Mouse (Mus musculus): ENCODE measurements at regions not wholly inside any gene's neighbourhood (a gene's known extent, or its start where the extent isn't known, plus 50 kb on each side); places are given as distances from the start of the nearest gene placed in this dataset.

DNA sequence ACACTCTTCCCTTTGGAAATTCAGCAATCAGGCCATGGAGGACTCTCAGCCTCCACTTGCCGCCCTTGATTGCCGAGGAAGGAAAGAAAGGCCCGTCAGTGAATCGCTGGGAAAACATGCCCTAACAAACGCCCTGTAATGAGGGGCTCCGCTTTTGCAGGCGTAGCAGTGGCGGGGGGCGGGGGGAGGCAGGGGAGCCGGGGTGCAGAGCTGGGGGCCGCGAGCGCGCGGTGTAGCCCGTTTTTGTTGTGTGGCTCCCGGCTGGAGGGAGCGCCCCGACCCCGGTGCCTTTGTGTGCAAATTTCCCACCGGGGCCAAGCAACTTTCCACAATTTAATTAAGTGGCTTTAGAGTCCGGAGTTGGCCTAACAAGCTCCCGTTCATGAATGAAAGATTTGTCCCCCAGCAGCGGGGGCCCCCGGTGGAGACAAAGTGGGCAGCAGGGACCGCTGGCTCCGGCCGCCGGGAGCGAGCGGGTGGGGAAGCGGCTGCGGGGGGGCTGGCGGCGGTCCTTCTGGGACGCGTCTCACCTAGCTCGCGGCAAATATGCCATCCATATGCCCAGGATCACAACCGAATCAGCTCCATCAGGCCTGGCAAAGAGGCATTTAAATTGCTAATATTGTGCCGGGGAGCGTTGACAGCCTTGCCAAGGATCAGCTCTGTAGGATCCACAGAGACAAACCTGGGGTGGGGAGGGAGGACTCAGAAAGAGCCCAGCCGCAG, 333.0 kb downstream of the 3100002H09Rik start:
- Histone ChIP-seq H3K27me3 (ENCODE audit: insufficient read depth, low read length) (no peaks in the 10 kb centered on the region; the same call in 1 of the 2 replicates), H3K36me3 (ENCODE audit: insufficient read depth) (no peaks in the 10 kb centered on the region), H3K27ac (ENCODE audit: low read depth, low read length) (peak overlapping the region; percentile 70), H3K9me3 (ENCODE audit: low read length) (no peaks in the 10 kb centered on the region), H3K9ac (peak overlapping the region; percentile 56), H3K4me2 (ENCODE audit: low read depth) (peak overlapping the region; percentile 81), H3K4me1 (ENCODE audit: insufficient read depth) (peaks cover 21% of the 10 kb centered on the region; the same call in 1 of the 2 replicates), H3K4me3 (ENCODE audit: low read depth, low read length) (peak overlapping the region; percentile 32)
- ATAC-seq (peak; percentile 58), DNase-seq (peak; percentile 65)
- TF ChIP-seq CTCF (IDR thresholded peaks at IDR 0.05; ENCODE audit: low read depth): no peak
- WGBS: under 1% methylated on average over 43 of the region's 43 CpGs

DNA sequence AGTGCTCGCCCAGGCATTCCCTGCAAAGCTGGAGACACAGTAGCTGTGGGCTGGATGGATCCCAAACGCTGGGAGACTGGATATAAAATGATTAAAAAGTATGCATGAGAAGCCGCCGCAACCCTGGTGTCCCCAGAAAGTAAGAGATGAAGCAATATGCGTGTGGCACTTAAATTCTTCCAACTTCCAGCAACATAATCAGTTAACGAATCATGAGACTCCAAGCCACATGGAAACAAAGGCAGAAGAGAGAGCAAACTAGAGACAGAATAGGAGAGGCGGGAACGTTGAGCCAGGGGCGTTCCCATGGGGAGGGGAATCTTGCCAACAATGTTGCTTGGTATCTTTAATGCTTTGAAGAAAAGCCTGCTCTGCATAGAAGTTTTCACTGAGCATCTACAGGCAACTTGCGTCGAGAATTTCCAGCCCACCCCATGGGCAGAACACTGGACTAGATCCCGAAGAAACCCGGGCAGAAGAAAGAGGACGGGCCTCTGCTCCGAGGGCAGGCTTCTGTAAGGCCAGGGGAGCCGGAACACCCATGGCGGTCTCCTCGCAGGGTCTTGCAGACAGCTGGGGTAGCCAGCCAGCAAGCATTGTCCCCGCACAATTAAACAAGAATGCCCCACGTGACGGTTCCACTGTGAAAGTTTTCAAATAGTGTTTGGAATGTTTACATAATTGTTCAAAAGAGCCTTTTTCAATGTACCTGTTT, 333.7 kb downstream of the 3100002H09Rik start:
- TF ChIP-seq CTCF (IDR thresholded peaks at IDR 0.05; ENCODE audit: low read depth): no peak
- H3K4me2 ChIP-seq (ENCODE audit: low read depth): peak overlapping the region; percentile 81
- WGBS: 2% methylated on average over 21 of the region's 21 CpGs
- DNase-seq (peak; percentile 80), ATAC-seq (peak; percentile 71)
- no peaks in the 10 kb centered on the region for H3K36me3 ChIP-seq (ENCODE audit: insufficient read depth)
- H3K27ac ChIP-seq (ENCODE audit: low read depth, low read length): 0 out of 2 replicates have a peak overlapping the region, but pooled peaks have one; percentile 70
- H3K27me3 ChIP-seq (ENCODE audit: insufficient read depth, low read length): no peaks in the 10 kb centered on the region; the same call in none of the 2 replicates
- peak overlapping the region; percentile 56; the same call in 1 of the 2 replicates for H3K9ac ChIP-seq
- peaks cover 21% of the 10 kb centered on the region; the same call in 1 of the 2 replicates for H3K4me1 ChIP-seq (ENCODE audit: insufficient read depth)
- H3K9me3 ChIP-seq (ENCODE audit: low read length): no peaks in the 10 kb centered on the region
- peak overlapping the region; percentile 32 for H3K4me3 ChIP-seq (ENCODE audit: low read depth, low read length)

DNA sequence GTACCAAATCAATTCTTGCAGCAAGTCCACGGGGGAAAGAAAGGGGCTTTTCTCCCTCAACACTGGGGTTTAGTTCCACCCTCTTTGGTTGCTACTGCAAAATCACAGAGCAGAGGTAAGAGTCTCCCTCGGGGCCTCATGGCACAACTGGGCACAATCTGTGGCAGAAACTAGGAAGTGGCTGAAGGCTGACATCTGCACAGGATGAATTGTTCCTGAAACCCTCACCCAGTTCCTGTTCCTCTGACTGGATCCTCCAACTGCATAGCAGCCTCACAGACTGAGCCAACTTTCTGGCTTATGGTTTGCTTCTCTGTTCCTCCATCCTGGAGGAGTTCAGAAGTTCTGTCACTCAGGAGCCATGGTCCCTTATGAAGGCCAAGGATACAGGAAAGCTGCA, 338.6 kb downstream of the 3100002H09Rik start:
- no peak overlapping the region for H3K4me2 ChIP-seq (ENCODE audit: low read depth)
- no peaks in the 10 kb centered on the region for H3K9me3 ChIP-seq (ENCODE audit: low read length)
- no peak overlapping the region for H3K9ac ChIP-seq
- no peak for DNase-seq
- ATAC-seq: no peak
- H3K27ac ChIP-seq (ENCODE audit: low read depth, low read length): no peak overlapping the region
- peaks cover 5% of the 10 kb centered on the region; the same call in 1 of the 2 replicates for H3K4me1 ChIP-seq (ENCODE audit: insufficient read depth)
- H3K27me3 ChIP-seq (ENCODE audit: insufficient read depth, low read length): peaks cover 4% of the 10 kb centered on the region
- TF ChIP-seq CTCF (IDR thresholded peaks at IDR 0.05; ENCODE audit: low read depth): no peak
- no peaks in the 10 kb centered on the region for H3K36me3 ChIP-seq (ENCODE audit: insufficient read depth)
- H3K4me3 ChIP-seq (ENCODE audit: low read depth, low read length): no peak overlapping the region
- 85% methylated on average over 2 of the region's 2 CpGs for WGBS

DNA sequence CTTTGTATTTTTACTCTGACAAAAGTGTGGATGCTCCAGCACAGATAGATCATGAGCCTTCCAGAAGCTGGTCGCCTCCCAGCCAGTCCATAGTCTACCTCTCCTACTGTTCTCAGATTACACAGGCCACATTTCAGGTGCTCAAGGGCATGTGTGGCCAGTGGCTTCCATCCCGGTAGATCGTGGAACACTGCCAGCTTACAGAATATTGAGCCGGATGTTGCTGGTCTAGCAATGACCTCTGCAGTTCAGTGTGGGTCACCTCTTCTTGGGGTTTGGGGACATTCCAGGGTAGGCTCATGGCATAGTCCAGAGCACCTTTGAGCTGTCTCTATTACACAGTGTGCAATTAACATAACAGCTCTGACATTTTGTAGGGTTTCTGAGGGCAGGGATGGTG, 342.2 kb downstream of the 3100002H09Rik start:
- no peak overlapping the region for H3K4me2 ChIP-seq (ENCODE audit: low read depth)
- H3K36me3 ChIP-seq (ENCODE audit: insufficient read depth): no peaks in the 10 kb centered on the region
- no peak for TF ChIP-seq CTCF (IDR thresholded peaks at IDR 0.05; ENCODE audit: low read depth)
- peaks cover 4% of the 10 kb centered on the region for H3K27me3 ChIP-seq (ENCODE audit: insufficient read depth, low read length)
- 81% methylated on average over 4 of the region's 4 CpGs for WGBS
- DNase-seq (no peak), ATAC-seq (no peak)
- H3K4me1 ChIP-seq (ENCODE audit: insufficient read depth): peaks cover 5% of the 10 kb centered on the region; the same call in 1 of the 2 replicates
- H3K27ac ChIP-seq (ENCODE audit: low read depth, low read length): no peak overlapping the region
- no peak overlapping the region for H3K9ac ChIP-seq
- no peaks in the 10 kb centered on the region for H3K9me3 ChIP-seq (ENCODE audit: low read length)
- H3K4me3 ChIP-seq (ENCODE audit: low read depth, low read length): no peak overlapping the region

DNA sequence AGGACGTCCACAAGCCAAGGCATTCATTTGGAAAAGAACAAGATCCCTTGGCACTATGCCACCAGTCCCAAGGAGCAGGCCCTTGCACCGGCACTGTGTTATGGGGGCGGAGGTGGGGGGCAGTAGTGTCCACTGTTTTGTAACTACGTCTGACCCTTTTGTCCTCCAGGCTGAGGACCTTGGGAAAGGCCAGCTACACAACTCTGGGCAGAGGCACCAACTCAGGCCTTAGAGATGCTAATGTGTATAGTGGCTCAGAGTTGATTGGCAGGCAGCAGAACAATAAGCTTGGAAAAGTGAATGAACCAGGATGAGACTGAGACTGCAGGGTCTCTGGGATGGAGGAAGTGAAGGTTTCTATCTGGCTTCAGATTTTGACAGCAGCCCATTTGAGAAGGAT, 344.0 kb downstream of the 3100002H09Rik start:
- no peak overlapping the region for H3K27ac ChIP-seq (ENCODE audit: low read depth, low read length)
- DNase-seq: peak; percentile 24
- no peak overlapping the region for H3K4me2 ChIP-seq (ENCODE audit: low read depth)
- no peak overlapping the region for H3K4me3 ChIP-seq (ENCODE audit: low read depth, low read length)
- no peaks in the 10 kb centered on the region for H3K9me3 ChIP-seq (ENCODE audit: low read length)
- H3K9ac ChIP-seq: no peak overlapping the region
- ATAC-seq: no peak
- H3K27me3 ChIP-seq (ENCODE audit: insufficient read depth, low read length): peaks cover 4% of the 10 kb centered on the region; the same call in 1 of the 2 replicates
- no peaks in the 10 kb centered on the region for H3K36me3 ChIP-seq (ENCODE audit: insufficient read depth)
- TF ChIP-seq CTCF (IDR thresholded peaks at IDR 0.05; ENCODE audit: low read depth): no peak
- H3K4me1 ChIP-seq (ENCODE audit: insufficient read depth): peaks cover 5% of the 10 kb centered on the region; the same call in 1 of the 2 replicates
- WGBS: 5% methylated on average over 4 of the region's 4 CpGs

DNA sequence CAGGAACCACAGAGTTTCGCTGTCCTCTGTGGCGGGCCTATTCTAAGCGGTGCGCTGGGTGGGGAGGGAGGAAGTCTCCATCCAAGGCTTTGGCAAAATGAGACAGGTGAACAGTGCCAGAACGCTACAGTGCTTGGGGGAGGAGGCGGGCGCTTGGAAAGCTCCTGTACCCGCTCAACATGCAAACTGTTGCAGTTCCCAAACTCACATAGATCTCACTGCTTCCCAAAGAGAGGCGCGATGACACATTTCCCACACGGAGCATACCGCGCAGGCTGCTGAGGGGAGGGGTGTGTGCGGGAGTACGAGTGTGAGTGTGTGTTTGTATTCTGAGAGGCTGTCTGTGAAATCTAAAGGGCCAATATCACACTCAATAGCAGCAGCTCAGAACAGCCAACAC, 345.1 kb downstream of the 3100002H09Rik start:
- no peaks in the 10 kb centered on the region for H3K9me3 ChIP-seq (ENCODE audit: low read length)
- H3K4me2 ChIP-seq (ENCODE audit: low read depth): no peak overlapping the region
- no peak overlapping the region for H3K27ac ChIP-seq (ENCODE audit: low read depth, low read length)
- TF ChIP-seq CTCF (IDR thresholded peaks at IDR 0.05; ENCODE audit: low read depth): no peak
- H3K27me3 ChIP-seq (ENCODE audit: insufficient read depth, low read length): peaks cover 4% of the 10 kb centered on the region; the same call in 1 of the 2 replicates
- peak; percentile 91 for ATAC-seq
- no peak overlapping the region for H3K9ac ChIP-seq
- H3K4me3 ChIP-seq (ENCODE audit: low read depth, low read length): no peak overlapping the region
- H3K36me3 ChIP-seq (ENCODE audit: insufficient read depth): no peaks in the 10 kb centered on the region
- 53% methylated on average over 15 of the region's 15 CpGs for WGBS
- peaks cover 5% of the 10 kb centered on the region; the same call in 1 of the 2 replicates for H3K4me1 ChIP-seq (ENCODE audit: insufficient read depth)
- DNase-seq: peak; percentile 70

DNA sequence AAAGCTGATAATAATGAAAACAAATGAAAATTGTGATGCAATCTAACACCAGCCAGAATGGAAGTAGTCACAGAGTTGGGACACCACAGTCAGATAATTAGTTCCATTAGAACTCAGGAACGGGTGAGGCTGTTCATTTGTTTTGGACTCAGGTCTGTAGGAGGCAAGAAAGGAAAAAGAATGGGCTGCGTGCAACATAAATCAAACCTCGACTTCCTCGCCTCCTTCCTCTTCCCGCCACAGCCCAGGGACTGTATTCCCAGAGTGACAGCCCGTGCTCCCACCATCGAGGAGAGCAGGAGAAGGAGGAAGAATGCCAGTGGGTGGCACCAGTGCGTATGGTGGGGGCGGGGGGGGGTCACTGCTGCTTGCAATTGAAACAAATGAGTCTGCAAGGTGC, 339.2 kb upstream of the 4930535I16Rik start:
- no peak overlapping the region for H3K9ac ChIP-seq
- DNase-seq: no peak

More for the DNA sequence above, 339.2 kb upstream of the 4930535I16Rik start:
- peaks cover 4% of the 10 kb centered on the region for H3K4me1 ChIP-seq (ENCODE audit: insufficient read depth)
- H3K9me3 ChIP-seq (ENCODE audit: low read length): no peaks in the 10 kb centered on the region
- H3K4me3 ChIP-seq (ENCODE audit: low read depth, low read length): no peak overlapping the region
- TF ChIP-seq CTCF (IDR thresholded peaks at IDR 0.05; ENCODE audit: low read depth): no peak
- H3K27ac ChIP-seq (ENCODE audit: low read depth, low read length): no peak overlapping the region
- WGBS: 15% methylated on average over 9 of the region's 9 CpGs
- H3K4me2 ChIP-seq (ENCODE audit: low read depth): no peak overlapping the region
- ATAC-seq: no peak
- H3K36me3 ChIP-seq (ENCODE audit: insufficient read depth): no peaks in the 10 kb centered on the region
- H3K27me3 ChIP-seq (ENCODE audit: insufficient read depth, low read length): no peaks in the 10 kb centered on the region
